Mouse (Mus musculus) forebrain, embryonic 12.5 days (tissue): Measurements from ENCODE around the gene Arhgef28. TPM values are rescaled to one million over a fixed set of nuclear protein-coding genes. Genes with fewer than 3 reads are reported as not detected.

Experiments used
- ATAC-seq: fragments of 200-750 bp; cut with Nextera tagmentation; 2 replicates; pipeline ENCODE4 v1.8.0; 2017; ENCODE audit warnings: moderate TSS enrichment; ENCODE audit not compliant: low FRiP score
- H3K27ac ChIP-seq: fragments of 300-500 bp; sonication (generic); 2 replicates; pipeline ENCODE4 v1.5.1; 2016; ENCODE audit warnings: mild to moderate bottlenecking
- H3K27me3 ChIP-seq: fragments of 300-500 bp; sonication (generic); 2 replicates; pipeline ENCODE4 v1.6.1; 2016; ENCODE audit warnings: mild to moderate bottlenecking
- H3K36me3 ChIP-seq: fragments of 300-500 bp; sonication (generic); replicated peaks from 2 replicates; pipeline ENCODE4 v1.6.1; 2016; ENCODE audit warnings: mild to moderate bottlenecking
- H3K4me1 ChIP-seq: fragments of 300-500 bp; sonication (generic); 2 replicates; pipeline ENCODE4 v1.6.1; 2016
- H3K4me2 ChIP-seq: fragments of 300-500 bp; sonication (generic); 2 replicates; pipeline ENCODE4 v1.6.1; 2016; ENCODE audit warnings: mild to moderate bottlenecking, moderate library complexity
- H3K4me3 ChIP-seq: fragments of 300-500 bp; sonication (generic); replicated peaks from 2 replicates; pipeline ENCODE4 v1.5.1; 2016; ENCODE audit warnings: mild to moderate bottlenecking
- H3K9ac ChIP-seq: fragments of 300-500 bp; sonication (generic); 2 replicates; pipeline ENCODE4 v1.6.1; 2016; ENCODE audit warnings: mild to moderate bottlenecking
- H3K9me3 ChIP-seq: fragments of 300-500 bp; sonication (generic); 2 replicates; pipeline ENCODE4 v1.6.1; 2016
- WGBS: fragments of 180-500 bp; shearing (Covaris S2); methylation state at CpG from one replicate; pipeline ENCODE4 v1.1.7; 2016; 5-methylcytosine and 5-hydroxymethylcytosine counted together
- polyA plus RNA-seq: library from polyadenylated mRNA; unstranded; fragments of >200 nt; fragmentation: Nextera tagmentation; extraction: Ambion mirVana; gene quantifications from 2 replicates; pipeline ENCODE4 v1.2.1, GENCODE M21; 2016

Gene Arhgef28
- polyA plus RNA-seq, result 5.0 and 5.8 TPM in 2 replicates

- under 1% methylated on average over 46 of the region's 76 CpGs for WGBS
- peak; percentile 90 for ATAC-seq
- H3K9ac ChIP-seq, result peak within 1 kb of the TSS; percentile 51
- H3K4me1 ChIP-seq, result peaks cover 15% of the 10 kb centered on the region; the same call in 1 of the 2 replicates
- H3K27ac ChIP-seq, result no peak within 1 kb of the TSS
- H3K9me3 ChIP-seq, result no peaks in the 10 kb centered on the region
- peak within 1 kb of the TSS; percentile 91 for H3K4me2 ChIP-seq
- peak within 1 kb of the TSS; percentile 68 for H3K4me3 ChIP-seq
- no peaks in the 10 kb centered on the region for H3K36me3 ChIP-seq
- H3K27me3 ChIP-seq, result peaks cover 11% of the 10 kb centered on the region
Measured at GRCm38 (mm10) chr13:98205771-98206545, at the start of gene Arhgef28. Gene Arhgef28 (minus strand): TSS chr13:98206439.

- Histone ChIP-seq H3K4me1 (no peaks in the 10 kb centered on the region), H3K36me3 (peaks cover 82% of the 10 kb centered on the region), H3K27ac (no peak overlapping the region), H3K4me3 (no peak overlapping the region), H3K9me3 (no peaks in the 10 kb centered on the region), H3K9ac (no peak overlapping the region), H3K4me2 (no peak overlapping the region), H3K27me3 (no peaks in the 10 kb centered on the region)
- ATAC-seq, result no peak
- 74% methylated on average over 9 of the region's 9 CpGs for WGBS
Measured at GRCm38 (mm10) chr13:98254921-98255320, 48.7 kb upstream of the Arhgef28 start.

GRCm38 (mm10) chr13:98249594-98249993, 43.4 kb upstream of the Arhgef28 start:
- ATAC-seq, result no peak
- Histone ChIP-seq H3K4me2 (no peak overlapping the region), H3K36me3 (peaks cover 65% of the 10 kb centered on the region), H3K9ac (no peak overlapping the region), H3K4me3 (no peak overlapping the region), H3K27ac (no peak overlapping the region), H3K9me3 (no peaks in the 10 kb centered on the region), H3K27me3 (no peaks in the 10 kb centered on the region), H3K4me1 (no peaks in the 10 kb centered on the region)
- WGBS, result 94% methylated on average over 10 of the region's 10 CpGs

- H3K36me3 ChIP-seq, result peaks cover 30% of the 10 kb centered on the region
- no peaks in the 10 kb centered on the region for H3K27me3 ChIP-seq
- WGBS, result 78% methylated on average over 7 of the region's 7 CpGs
- no peak overlapping the region for H3K4me2 ChIP-seq
- no peak overlapping the region for H3K27ac ChIP-seq
- H3K9ac ChIP-seq, result no peak overlapping the region
- no peak overlapping the region for H3K4me3 ChIP-seq
- ATAC-seq, result no peak
- H3K9me3 ChIP-seq, result no peaks in the 10 kb centered on the region
- no peaks in the 10 kb centered on the region for H3K4me1 ChIP-seq
Measured at GRCm38 (mm10) chr13:98245386-98245785, 39.1 kb upstream of the Arhgef28 start.

- Histone ChIP-seq H3K27ac (no peak overlapping the region), H3K4me1 (no peaks in the 10 kb centered on the region), H3K9ac (no peak overlapping the region), H3K9me3 (no peaks in the 10 kb centered on the region), H3K4me3 (no peak overlapping the region), H3K4me2 (no peak overlapping the region), H3K36me3 (peaks cover 24% of the 10 kb centered on the region), H3K27me3 (no peaks in the 10 kb centered on the region)
- 78% methylated on average over 5 of the region's 5 CpGs for WGBS
- no peak for ATAC-seq
Measured at GRCm38 (mm10) chr13:98244571-98245350, 38.5 kb upstream of the Arhgef28 start.

- no peaks in the 10 kb centered on the region for H3K9me3 ChIP-seq
- no peaks in the 10 kb centered on the region for H3K36me3 ChIP-seq
- WGBS, result 75% methylated on average over 9 of the region's 9 CpGs
- no peak overlapping the region for H3K4me3 ChIP-seq
- no peak for ATAC-seq
- H3K4me2 ChIP-seq, result no peak overlapping the region
- no peak overlapping the region for H3K27ac ChIP-seq
- no peak overlapping the region for H3K9ac ChIP-seq
- no peaks in the 10 kb centered on the region; the same call in 1 of the 2 replicates for H3K27me3 ChIP-seq
- no peaks in the 10 kb centered on the region for H3K4me1 ChIP-seq
Measured at GRCm38 (mm10) chr13:98241531-98242282, 35.5 kb upstream of the Arhgef28 start.

- Histone ChIP-seq H3K4me3 (no peak overlapping the region), H3K4me1 (no peaks in the 10 kb centered on the region), H3K9me3 (no peaks in the 10 kb centered on the region), H3K9ac (no peak overlapping the region), H3K36me3 (no peaks in the 10 kb centered on the region), H3K4me2 (no peak overlapping the region), H3K27me3 (no peaks in the 10 kb centered on the region; the same call in 1 of the 2 replicates), H3K27ac (no peak overlapping the region)
- WGBS, result 18% methylated on average over 12 of the region's 12 CpGs
- no peak for ATAC-seq
Measured at GRCm38 (mm10) chr13:98239978-98240641, 33.9 kb upstream of the Arhgef28 start.

- Histone ChIP-seq H3K4me1 (no peaks in the 10 kb centered on the region), H3K4me2 (no peak overlapping the region), H3K36me3 (no peaks in the 10 kb centered on the region), H3K4me3 (no peak overlapping the region), H3K27me3 (no peaks in the 10 kb centered on the region; the same call in 1 of the 2 replicates), H3K27ac (no peak overlapping the region), H3K9me3 (no peaks in the 10 kb centered on the region), H3K9ac (no peak overlapping the region)
- 79% methylated on average over 6 of the region's 6 CpGs for WGBS
- ATAC-seq, result no peak
Measured at GRCm38 (mm10) chr13:98235451-98235850, 29.2 kb upstream of the Arhgef28 start.

- no peaks in the 10 kb centered on the region for H3K4me1 ChIP-seq
- no peak overlapping the region for H3K9ac ChIP-seq
- no peak overlapping the region for H3K27ac ChIP-seq
- WGBS, result 91% methylated on average over 1 of the region's 1 CpGs
- H3K9me3 ChIP-seq, result no peaks in the 10 kb centered on the region
- H3K27me3 ChIP-seq, result no peaks in the 10 kb centered on the region; the same call in 1 of the 2 replicates
- ATAC-seq, result no peak
- no peaks in the 10 kb centered on the region for H3K36me3 ChIP-seq
- no peak overlapping the region for H3K4me3 ChIP-seq
- no peak overlapping the region for H3K4me2 ChIP-seq
Measured at GRCm38 (mm10) chr13:98230511-98230910, 24.3 kb upstream of the Arhgef28 start.

GRCm38 (mm10) chr13:98226225-98226624, 20.0 kb upstream of the Arhgef28 start:
- Histone ChIP-seq H3K27ac (no peak overlapping the region), H3K4me2 (no peak overlapping the region), H3K27me3 (peaks cover 6% of the 10 kb centered on the region), H3K4me1 (peaks cover 3% of the 10 kb centered on the region; the same call in 1 of the 2 replicates), H3K4me3 (no peak overlapping the region), H3K36me3 (no peaks in the 10 kb centered on the region), H3K9ac (no peak overlapping the region), H3K9me3 (no peaks in the 10 kb centered on the region)
- no peak for ATAC-seq
- 78% methylated on average over 2 of the region's 2 CpGs for WGBS

GRCm38 (mm10) chr13:98222848-98223247, 16.6 kb upstream of the Arhgef28 start:
- 38% methylated on average over 12 of the region's 12 CpGs for WGBS
- 0 out of 2 replicates have a peak overlapping the region, but pooled peaks have one; percentile 6 for H3K4me2 ChIP-seq

More at GRCm38 (mm10) chr13:98222848-98223247, 16.6 kb upstream of the Arhgef28 start:
- Histone ChIP-seq H3K4me3 (no peak overlapping the region), H3K9me3 (no peaks in the 10 kb centered on the region), H3K27ac (no peak overlapping the region), H3K27me3 (peaks cover 6% of the 10 kb centered on the region), H3K9ac (no peak overlapping the region), H3K36me3 (no peaks in the 10 kb centered on the region), H3K4me1 (peaks cover 3% of the 10 kb centered on the region; the same call in 1 of the 2 replicates)
- no peak for ATAC-seq
